Mouse (Mus musculus): Measurements from ENCODE around the gene Cntfr. TPM values are rescaled to one million over a fixed set of nuclear protein-coding genes. Genes with fewer than 3 reads are reported as not detected.
"Not testable (repeated sequence)": the region's sequence is repeated elsewhere in the genome, so short reads cannot be mapped to it uniquely, and the experiment has no call there.

Gene Cntfr
- polyA plus RNA-seq, 1 experiment from 2014 or later: 6.4 TPM

GRCm38 (mm10) chr4:41705922-41706754 lies 9.2 kb upstream of the Cntfr start:
- Histone ChIP-seq H3K4me1 (replicated peaks) (peaks cover 15% of the 10 kb centered on the region), H3K9ac (no peak overlapping the region), H3K4me3 (replicated peaks) (no peak overlapping the region), H3K27me3 (replicated peaks) (0 out of 2 replicates have a peak, but pooled peaks cover 4% of the 10 kb centered on the region), H3K4me2 (replicated peaks) (no peak overlapping the region), H3K36me3 (no peaks in the 10 kb centered on the region), H3K9me3 (no peaks in the 10 kb centered on the region), H3K27ac (no peak overlapping the region)
- WGBS: 65% methylated on average over 19 of the region's 19 CpGs
- ATAC-seq: no peak

GRCm38 (mm10) chr4:41704651-41705050 lies 7.8 kb upstream of the Cntfr start:
- no peaks in the 10 kb centered on the region for H3K9me3 ChIP-seq
- H3K4me1 ChIP-seq (replicated peaks): peaks cover 15% of the 10 kb centered on the region
- no peak overlapping the region for H3K27ac ChIP-seq
- no peak overlapping the region for H3K4me2 ChIP-seq (replicated peaks)
- H3K36me3 ChIP-seq: no peaks in the 10 kb centered on the region
- ATAC-seq: no peak
- no peak overlapping the region for H3K4me3 ChIP-seq (replicated peaks)
- 5% methylated on average over 5 of the region's 5 CpGs for WGBS
- no peak overlapping the region for H3K9ac ChIP-seq
- H3K27me3 ChIP-seq (replicated peaks): 0 out of 2 replicates have a peak, but pooled peaks cover 4% of the 10 kb centered on the region

GRCm38 (mm10) chr4:41702226-41702625 lies 5.3 kb upstream of the Cntfr start:
- H3K4me3 ChIP-seq (replicated peaks); H3K36me3 ChIP-seq; ATAC-seq; H3K4me1 ChIP-seq (replicated peaks); H3K9me3 ChIP-seq; H3K27ac ChIP-seq; H3K9ac ChIP-seq; H3K27me3 ChIP-seq (replicated peaks); H3K4me2 ChIP-seq (replicated peaks): not testable (repeated sequence)
- WGBS: 70% methylated on average over 2 of the region's 2 CpGs

- not testable (repeated sequence) for H3K4me3 ChIP-seq (replicated peaks); H3K36me3 ChIP-seq; H3K4me1 ChIP-seq (replicated peaks); H3K4me2 ChIP-seq (replicated peaks); H3K9me3 ChIP-seq; H3K9ac ChIP-seq; ATAC-seq; H3K27me3 ChIP-seq (replicated peaks); H3K27ac ChIP-seq
- 75% methylated on average over 7 of the region's 8 CpGs for WGBS
These were observed 3.3 kb upstream of the Cntfr start for GRCm38 (mm10) chr4:41700224-41700623.

- H3K9me3 ChIP-seq; ATAC-seq; H3K4me1 ChIP-seq (replicated peaks); H3K27ac ChIP-seq; H3K9ac ChIP-seq; H3K36me3 ChIP-seq; H3K4me3 ChIP-seq (replicated peaks); H3K4me2 ChIP-seq (replicated peaks); H3K27me3 ChIP-seq (replicated peaks): not testable (repeated sequence)
- WGBS: 78% methylated on average over 10 of the region's 10 CpGs
These were observed 2.9 kb upstream of the Cntfr start, which contains the start of gene Il11ra1 for GRCm38 (mm10) chr4:41699783-41700182. Il11ra1 (plus strand) TSS chr4:41699989.

- not testable (repeated sequence) for H3K9me3 ChIP-seq; H3K36me3 ChIP-seq; H3K4me1 ChIP-seq (replicated peaks); ATAC-seq; H3K27me3 ChIP-seq (replicated peaks); H3K9ac ChIP-seq; H3K4me3 ChIP-seq (replicated peaks); H3K27ac ChIP-seq
- peak overlapping the region; percentile 31; the same call in 1 of the 2 replicates for H3K4me2 ChIP-seq (replicated peaks)
- WGBS: 8% methylated on average over 27 of the region's 32 CpGs
These were observed 1.6 kb upstream of the Cntfr start for GRCm38 (mm10) chr4:41698421-41699016.

GRCm38 (mm10) chr4:41696452-41696851 lies 437 bp downstream of the Cntfr start:
- not testable (repeated sequence) for H3K27me3 ChIP-seq (replicated peaks); ATAC-seq; H3K36me3 ChIP-seq; H3K4me1 ChIP-seq (replicated peaks); H3K27ac ChIP-seq; H3K4me2 ChIP-seq (replicated peaks); H3K4me3 ChIP-seq (replicated peaks); H3K9ac ChIP-seq; H3K9me3 ChIP-seq
- 15% methylated on average over 15 of the region's 15 CpGs for WGBS

GRCm38 (mm10) chr4:41695800-41696199 lies 1.1 kb downstream of the Cntfr start:
- not testable (repeated sequence) for H3K36me3 ChIP-seq; H3K9ac ChIP-seq; ATAC-seq; H3K27me3 ChIP-seq (replicated peaks); H3K27ac ChIP-seq; H3K4me1 ChIP-seq (replicated peaks); H3K9me3 ChIP-seq; H3K4me3 ChIP-seq (replicated peaks)
- 0 out of 2 replicates have a peak overlapping the region, but pooled peaks have one; percentile 36 for H3K4me2 ChIP-seq (replicated peaks)
- WGBS: 7% methylated on average over 17 of the region's 38 CpGs

- H3K9me3 ChIP-seq; ATAC-seq; H3K27ac ChIP-seq; H3K4me3 ChIP-seq (replicated peaks); H3K27me3 ChIP-seq (replicated peaks); H3K4me2 ChIP-seq (replicated peaks); H3K4me1 ChIP-seq (replicated peaks); H3K36me3 ChIP-seq; H3K9ac ChIP-seq: not testable (repeated sequence)
- WGBS: 17% methylated on average over 4 of the region's 4 CpGs
These were observed 3.4 kb downstream of the Cntfr start for GRCm38 (mm10) chr4:41693511-41693910.

- not testable (repeated sequence) for H3K36me3 ChIP-seq; H3K27me3 ChIP-seq (replicated peaks); H3K27ac ChIP-seq; ATAC-seq; H3K9ac ChIP-seq; H3K4me3 ChIP-seq (replicated peaks); H3K4me1 ChIP-seq (replicated peaks); H3K9me3 ChIP-seq; H3K4me2 ChIP-seq (replicated peaks)
- WGBS: no CpG with 5 or more reads among the region's 4 CpGs
These were observed 6.9 kb downstream of the Cntfr start for GRCm38 (mm10) chr4:41690014-41690413.

- not testable (repeated sequence) for H3K9me3 ChIP-seq; H3K9ac ChIP-seq; H3K4me3 ChIP-seq (replicated peaks); ATAC-seq; H3K27ac ChIP-seq; H3K36me3 ChIP-seq; H3K27me3 ChIP-seq (replicated peaks); H3K4me2 ChIP-seq (replicated peaks); H3K4me1 ChIP-seq (replicated peaks)
- 77% methylated on average over 1 of the region's 1 CpGs for WGBS
These were observed 8.3 kb downstream of the Cntfr start for GRCm38 (mm10) chr4:41688562-41688961.

GRCm38 (mm10) chr4:41685882-41686492 lies 10.9 kb downstream of the Cntfr start:
- H3K4me3 ChIP-seq (replicated peaks); H3K27me3 ChIP-seq (replicated peaks); H3K4me2 ChIP-seq (replicated peaks); H3K9me3 ChIP-seq; H3K27ac ChIP-seq; H3K9ac ChIP-seq; ATAC-seq; H3K36me3 ChIP-seq: not testable (repeated sequence)
- WGBS: 59% methylated on average over 10 of the region's 10 CpGs
- peaks cover 11% of the 10 kb centered on the region; the same call in 1 of the 2 replicates for H3K4me1 ChIP-seq (replicated peaks)

Measured in intestine, embryonic 15.5 days (tissue).